Mouse (Mus musculus): ENCODE data around the gene Gm17606. TPM values are rescaled to one million over a fixed set of nuclear protein-coding genes. Genes with fewer than 3 reads are reported as not detected.

Gene Gm17606
- total RNA-seq, 4 experiments from 2014 or later = not detected

- no peak for DNase-seq (ENCODE audit: low spot score)
Measured at GRCm38 (mm10) chr14:54624976-54625375, 15.8 kb upstream of the Gm17606 start.

GRCm38 (mm10) chr14:54628103-54628502 is 12.6 kb upstream of the Gm17606 start:
- DNase-seq (ENCODE audit: low spot score) = no peak

GRCm38 (mm10) chr14:54629797-54630196 is 11.0 kb upstream of the Gm17606 start:
- DNase-seq (ENCODE audit: low spot score) = no peak

- no peak for DNase-seq (ENCODE audit: low spot score)
Measured at GRCm38 (mm10) chr14:54630583-54631239, 10.0 kb upstream of the Gm17606 start.

- DNase-seq (ENCODE audit: low spot score) = no peak
Measured at GRCm38 (mm10) chr14:54631240-54631599, 9.5 kb upstream of the Gm17606 start.

- DNase-seq (ENCODE audit: low spot score) = no peak
Measured at GRCm38 (mm10) chr14:54632252-54632651, 8.5 kb upstream of the Gm17606 start.

- no peak for DNase-seq (ENCODE audit: low spot score)
Measured at GRCm38 (mm10) chr14:54634182-54634581, 6.6 kb upstream of the Gm17606 start.

- no peak for DNase-seq (ENCODE audit: low spot score)
Measured at GRCm38 (mm10) chr14:54636954-54637353, 3.8 kb upstream of the Gm17606 start.

- DNase-seq (ENCODE audit: low spot score) = no peak
Measured at GRCm38 (mm10) chr14:54638210-54638609, 2.5 kb upstream of the Gm17606 start.

- no peak for DNase-seq (ENCODE audit: low spot score)
Measured at GRCm38 (mm10) chr14:54640121-54640520, 631 bp upstream of the Gm17606 start.

GRCm38 (mm10) chr14:54641305-54641969 is 685 bp downstream of the Gm17606 start, which contains the start of gene Cdh24:
Gene Cdh24 (minus strand): TSS chr14:54641364.
- peak; percentile 73 for DNase-seq (ENCODE audit: low spot score)

GRCm38 (mm10) chr14:54642224-54642944 is 1.6 kb downstream of the Gm17606 start:
- DNase-seq (ENCODE audit: low spot score) = no peak

- no peak for DNase-seq (ENCODE audit: low spot score)
Measured at GRCm38 (mm10) chr14:54643011-54643410, 2.3 kb downstream of the Gm17606 start.

- no peak for DNase-seq (ENCODE audit: low spot score)
Measured at GRCm38 (mm10) chr14:54644294-54644693, 3.5 kb downstream of the Gm17606 start.

- DNase-seq (ENCODE audit: low spot score) = no peak
Measured at GRCm38 (mm10) chr14:54646455-54646854, 5.7 kb downstream of the Gm17606 start.

- DNase-seq (ENCODE audit: low spot score) = no peak
Measured at GRCm38 (mm10) chr14:54646898-54647636, 6.3 kb downstream of the Gm17606 start.

GRCm38 (mm10) chr14:54647900-54648299 is 7.1 kb downstream of the Gm17606 start:
- no peak for DNase-seq (ENCODE audit: low spot score)

GRCm38 (mm10) chr14:54650621-54651454 is 10.1 kb downstream of the Gm17606 start:
- peak; percentile 89 for DNase-seq (ENCODE audit: low spot score)

- no peak for DNase-seq (ENCODE audit: low spot score)
Measured at GRCm38 (mm10) chr14:54651556-54651955, 10.8 kb downstream of the Gm17606 start.

GRCm38 (mm10) chr14:54652787-54653186 is 12.0 kb downstream of the Gm17606 start:
- no peak for DNase-seq (ENCODE audit: low spot score)

GRCm38 (mm10) chr14:54653496-54653895 is 12.7 kb downstream of the Gm17606 start:
- peak; percentile 85 for DNase-seq (ENCODE audit: low spot score)

All from heart, adult 8-10 months (tissue).